Mouse (Mus musculus) C2C12 (cell line): ENCODE measurements around the gene Sh3bp1.

Experiments
- CTCF ChIP-seq: IDR thresholded peaks from one replicate; pipeline ENCODE4 v1.5.1; 2011; ENCODE audit not compliant: control insufficient read depth, insufficient read depth, insufficient read length
- MAX ChIP-seq: IDR thresholded peaks from one replicate; pipeline ENCODE4 v1.6.1; 2011; ENCODE audit warnings: mild to moderate bottlenecking, control low read depth
- MYOG ChIP-seq: IDR thresholded peaks from one replicate; pipeline ENCODE4 v1.6.1; 2011; ENCODE audit not compliant: control insufficient read depth, insufficient read length; ENCODE audit errors: extremely low read depth

GRCm38 (mm10) chr15:78912040-78912439, 12.5 kb downstream of the Sh3bp1 start:
- no peak for TF ChIP-seq MYOG
- peak; percentile 8 for TF ChIP-seq CTCF
- no peak for TF ChIP-seq MAX
